Mouse (Mus musculus): ENCODE measurements around the gene Arfgap3.

DNA sequence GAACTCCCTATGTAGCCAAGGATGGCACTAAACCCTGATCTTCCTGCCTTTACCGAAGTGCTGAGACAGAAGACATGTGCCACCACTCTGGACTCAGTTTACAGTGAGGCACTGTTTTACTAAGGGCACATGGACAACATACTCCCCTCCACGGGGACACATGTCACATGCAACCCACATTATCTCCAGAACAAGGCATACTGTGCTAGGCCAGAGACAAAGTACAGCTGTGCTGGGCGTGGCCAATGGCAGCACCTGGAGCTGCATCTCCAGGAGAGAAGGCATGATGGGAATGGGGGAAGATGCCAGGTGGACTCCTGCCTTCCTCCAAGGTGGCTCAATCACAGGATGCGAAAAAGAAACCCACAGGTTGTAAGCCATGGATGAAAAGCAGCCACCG lies 21.1 kb downstream of the Arfgap3 start:
- TF ChIP-seq POLR2A (IDR thresholded peaks at IDR 0.05; ENCODE audit: control insufficient read depth, low read depth, low read length) = no peak
- no peak for TF ChIP-seq CTCF (IDR thresholded peaks at IDR 0.05; ENCODE audit: control insufficient read depth, insufficient read depth, insufficient replicate concordance, low read depth, low read length)
